Mouse (Mus musculus) v-Abl transformed pro-B cells (cell line): ENCODE measurements at regions not wholly inside any gene's neighbourhood (a gene's known extent, or its start where the extent isn't known, plus 50 kb on each side); places are given as distances from the start of the nearest gene placed in this dataset.

Source experiments
- in situ Hi-C, 2 experiments: fragments of 400-800 bp; cut with MboI; formaldehyde crosslinking; loops; one replicate each; pipeline ENCODE4 v1.15.1; 2025; ENCODE audit not compliant: unreplicated experiment in 2 of 2

DNA sequence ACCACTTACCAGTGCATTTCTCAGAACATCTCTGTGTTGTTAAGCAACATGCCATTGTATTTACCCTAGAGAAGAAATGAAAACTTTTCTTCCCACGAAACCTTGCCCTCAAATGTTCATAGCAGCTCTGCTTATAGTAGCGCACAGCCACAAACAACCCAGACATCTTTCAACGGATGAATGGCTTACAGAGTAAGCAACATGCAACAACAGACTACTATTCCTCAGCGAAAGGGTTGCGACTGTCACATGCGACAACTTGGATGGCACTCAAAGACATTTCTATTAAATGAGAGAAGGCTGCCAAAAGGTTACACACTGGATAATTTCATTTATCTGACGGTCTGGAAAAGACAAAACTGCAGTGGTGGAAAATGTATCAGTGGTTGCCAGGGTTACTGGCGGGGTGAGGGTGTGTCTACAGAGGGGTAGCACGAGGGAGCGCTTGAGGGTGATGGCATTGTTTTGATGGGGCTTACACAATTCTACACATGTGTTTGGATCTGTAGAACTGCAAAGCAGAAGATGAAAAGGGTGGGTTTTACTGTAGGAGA, 101.0 kb upstream of the 1600014C23Rik start:
- in situ Hi-C loops = no loop called here

DNA sequence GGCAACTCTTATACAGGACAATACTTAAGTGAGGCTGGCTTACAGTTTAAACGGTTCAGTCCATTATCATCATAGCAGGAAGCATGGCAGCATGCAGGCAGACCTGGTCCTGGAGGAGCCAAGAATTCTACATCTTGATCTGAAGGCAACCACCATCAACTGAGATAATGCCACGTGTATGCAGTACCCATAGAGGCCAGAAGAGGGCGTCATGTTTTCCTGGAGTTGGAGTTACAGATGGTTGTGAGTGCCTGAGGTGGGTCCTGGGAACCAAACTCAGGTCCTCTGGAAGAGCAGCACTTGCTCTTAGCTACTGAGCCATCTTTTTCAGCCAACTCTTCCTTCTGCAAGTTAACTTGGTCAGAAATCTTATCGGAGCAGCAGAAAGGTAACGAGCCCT, 96.7 kb upstream of the 1600014C23Rik start:
- in situ Hi-C loops = no loop called here

DNA sequence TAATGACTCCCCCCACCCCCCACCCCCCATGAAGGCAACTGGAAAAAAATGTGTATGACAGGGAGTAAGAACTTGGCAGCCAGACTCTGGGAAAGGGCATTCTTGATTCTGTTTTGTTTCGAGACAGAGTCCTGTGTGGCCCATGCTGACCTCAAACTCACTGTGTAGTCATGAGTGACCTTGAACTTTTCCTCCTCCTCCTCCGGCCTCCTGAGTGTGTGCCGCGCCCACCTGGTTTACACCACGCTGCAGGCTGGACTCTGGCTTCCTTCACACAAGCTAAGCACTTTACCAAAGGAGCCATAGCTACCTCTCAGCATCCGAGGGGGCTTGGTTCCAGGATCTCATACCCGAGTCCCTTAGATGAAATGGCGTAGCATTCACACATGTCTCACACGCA, 95.9 kb upstream of the 1600014C23Rik start:
- in situ Hi-C loops = no loop called here

DNA sequence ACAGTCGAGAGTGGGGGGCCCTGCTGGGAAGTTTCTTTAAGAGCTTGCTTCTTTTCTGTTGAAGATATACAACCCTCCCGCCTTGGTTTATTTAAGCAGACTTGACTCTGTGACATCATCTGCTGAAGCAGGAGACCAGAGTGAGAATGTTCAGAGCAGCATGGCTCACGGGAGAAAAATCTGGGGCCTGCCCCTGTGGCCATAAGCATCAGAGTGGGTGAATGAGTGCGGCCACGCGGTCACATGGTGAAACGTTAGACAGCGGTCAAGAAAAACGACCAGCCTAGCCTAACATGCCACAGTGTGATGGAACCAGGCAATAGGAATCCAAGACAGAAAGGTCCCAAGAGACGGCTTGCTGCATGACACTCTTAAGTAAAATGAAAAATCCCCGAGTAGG, 95.2 kb upstream of the 1600014C23Rik start:
- in situ Hi-C loops = no loop called here

DNA sequence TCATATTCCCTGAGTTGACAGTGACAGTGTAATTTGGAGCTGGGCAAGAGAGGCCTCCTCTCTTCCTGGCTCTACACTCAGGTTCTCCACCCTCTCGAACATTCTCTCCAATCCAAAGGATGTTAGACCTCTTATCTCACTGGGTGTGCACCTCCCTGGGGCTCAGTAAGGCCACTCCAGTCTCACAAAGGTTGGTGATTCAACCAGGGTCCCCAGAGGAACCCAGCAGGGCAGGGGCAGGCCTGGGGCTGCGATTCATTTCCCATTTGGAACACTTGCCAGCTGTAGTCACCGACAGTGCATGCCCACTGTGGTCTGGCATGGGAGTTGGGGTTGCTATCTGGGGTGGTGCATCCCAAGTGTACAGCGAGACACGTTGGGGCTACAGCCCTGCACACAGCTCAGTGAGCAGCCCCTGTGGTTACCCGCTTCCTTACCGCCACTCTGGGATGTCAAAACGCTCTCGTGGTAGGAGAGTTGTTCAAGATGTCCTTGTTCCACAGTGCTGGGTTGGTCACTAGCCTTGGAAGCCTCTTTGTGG, 94.7 kb upstream of the 1600014C23Rik start:
- in situ Hi-C loops = no loop called here

DNA sequence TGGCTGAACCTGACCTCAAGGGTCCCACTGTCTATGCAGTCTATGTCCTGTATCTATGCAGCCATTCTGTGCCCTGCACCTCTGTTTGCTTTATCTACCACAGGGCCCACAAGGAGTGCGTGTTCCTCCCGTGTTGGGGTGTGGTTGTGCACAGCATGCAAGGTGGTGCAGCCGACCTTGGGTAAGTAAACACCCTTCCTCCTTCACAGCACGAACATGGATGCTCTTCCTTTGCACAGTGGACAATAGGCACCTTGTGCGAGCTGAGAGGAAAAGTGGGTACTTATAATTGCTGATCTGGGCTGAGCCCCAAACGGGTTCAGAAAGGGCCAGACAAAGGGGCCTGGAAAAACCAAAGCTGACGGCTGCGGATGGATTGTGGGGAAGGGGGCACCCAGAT, 91.3 kb upstream of the 1600014C23Rik start:
- in situ Hi-C loops = no loop called here

DNA sequence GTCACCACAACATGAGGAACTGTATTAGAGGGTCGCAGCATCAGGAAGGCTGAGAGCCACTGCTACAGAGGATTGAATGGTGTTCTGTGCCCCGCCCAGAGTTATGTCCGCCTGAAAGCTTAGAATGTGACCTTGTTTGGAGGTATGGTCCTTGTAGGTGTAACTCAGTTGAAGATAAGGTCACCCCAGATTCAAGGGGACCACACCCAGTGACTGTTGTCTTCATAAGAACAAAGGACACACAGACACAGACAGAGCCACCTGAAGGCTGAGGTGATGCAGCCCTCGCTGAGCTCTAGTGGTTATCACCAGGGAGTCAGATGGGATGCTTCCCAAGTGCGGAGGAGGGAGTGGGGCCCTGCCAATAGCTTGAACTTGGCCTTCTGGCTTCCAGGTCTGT, 89.9 kb upstream of the 1600014C23Rik start:
- in situ Hi-C loops = no loop called here

DNA sequence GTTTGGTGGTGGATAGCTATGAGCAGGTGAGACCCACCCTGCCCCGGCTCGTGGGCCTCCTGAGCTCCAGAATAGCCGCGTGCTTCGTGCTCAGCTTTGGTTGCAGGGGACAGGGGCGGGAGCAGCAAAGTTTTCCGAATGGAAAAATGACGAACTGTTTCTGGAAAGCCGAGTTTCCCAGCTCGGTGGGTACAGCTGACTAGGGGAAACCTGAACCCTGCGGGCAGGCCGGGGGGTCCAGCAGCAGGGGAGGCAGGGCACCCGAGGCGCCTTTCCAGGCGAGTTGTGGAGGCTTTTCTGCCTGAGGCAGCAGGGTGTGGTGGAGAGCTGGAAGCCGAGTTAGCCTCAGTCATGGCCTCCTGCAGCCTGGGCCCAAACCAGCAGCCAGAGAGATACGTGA, 88.8 kb upstream of the 1600014C23Rik start:
- in situ Hi-C loops = no loop called here

DNA sequence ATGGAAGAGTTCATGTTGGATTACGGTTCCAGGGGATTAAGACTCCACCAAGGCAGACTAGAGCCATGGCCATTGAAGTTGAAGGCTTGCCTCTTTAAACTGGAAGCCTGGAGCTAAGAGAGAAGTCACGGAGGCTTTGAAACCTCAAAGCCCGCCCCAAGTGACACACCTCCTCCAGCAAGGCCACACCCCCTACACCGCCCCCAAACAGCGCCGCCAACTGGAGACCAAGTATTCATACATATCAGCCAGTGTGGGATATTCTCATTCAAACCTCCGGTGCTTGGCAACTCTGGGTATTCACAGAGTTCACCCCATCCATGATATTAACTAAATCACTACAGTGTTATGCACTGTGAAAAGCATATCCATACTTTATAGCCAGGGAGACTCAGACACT, 87.7 kb upstream of the 1600014C23Rik start:
- in situ Hi-C loops = no loop called here

DNA sequence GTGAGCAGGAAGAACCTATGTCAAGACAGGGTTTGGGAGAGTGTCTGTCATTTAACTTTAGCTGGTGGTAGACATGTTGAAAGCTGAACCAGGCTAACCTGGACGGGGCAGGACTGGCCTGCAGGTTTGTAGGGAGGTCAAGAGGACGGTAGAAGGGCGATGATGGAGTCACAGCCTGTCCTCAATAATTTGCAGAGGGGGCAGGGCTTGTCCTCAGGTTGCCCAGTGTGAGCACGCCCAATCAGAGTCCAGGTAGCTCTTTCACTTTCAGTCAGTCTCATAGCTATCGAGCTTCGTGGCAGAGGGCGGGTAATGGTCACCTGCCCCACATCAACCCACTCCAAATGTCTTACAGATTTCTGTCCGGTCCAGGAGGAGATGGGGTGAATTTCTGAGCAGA, 85.5 kb upstream of the 1600014C23Rik start:
- in situ Hi-C loops = no loop called here

DNA sequence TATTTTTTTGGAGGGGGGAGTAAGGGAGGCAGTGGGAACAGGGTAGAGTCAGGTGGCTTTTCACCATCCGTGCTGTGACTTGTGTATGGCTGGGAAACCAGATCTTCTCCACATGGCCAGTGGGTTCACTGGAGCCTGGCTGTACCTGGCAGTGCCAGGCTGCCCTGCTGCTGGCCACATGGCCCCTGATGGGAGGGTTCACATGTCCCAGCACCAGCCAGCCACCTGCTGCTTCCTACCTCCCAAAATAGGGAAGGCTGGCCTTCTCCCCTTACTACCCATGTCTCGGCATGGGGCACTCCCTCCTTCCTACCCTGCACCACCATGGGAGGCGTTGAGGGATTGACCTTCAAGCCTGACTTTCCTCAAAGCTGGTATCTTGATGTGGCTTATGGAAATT, 82.9 kb upstream of the 1600014C23Rik start:
- in situ Hi-C loops = no loop called here

DNA sequence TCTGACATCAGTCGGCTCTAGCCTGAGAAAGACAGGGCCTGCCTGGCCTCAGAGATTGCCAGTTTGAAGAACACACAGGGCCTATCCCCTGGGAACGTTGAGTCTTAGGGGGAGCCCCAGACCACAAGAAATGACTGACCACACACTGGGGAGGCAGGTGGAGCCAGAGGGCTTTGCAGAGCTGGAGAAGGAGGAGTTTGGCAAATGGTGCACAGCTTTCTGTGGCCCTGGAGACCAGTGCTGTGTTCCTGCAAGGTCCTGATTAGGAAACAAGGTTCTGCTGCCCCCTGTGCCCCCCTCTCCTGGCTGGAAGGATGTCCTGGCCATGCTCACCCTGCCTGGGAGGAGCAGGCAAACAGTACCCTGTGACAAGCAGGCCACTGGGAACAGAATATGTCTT, 82.2 kb upstream of the 1600014C23Rik start:
- in situ Hi-C loops = no loop called here

DNA sequence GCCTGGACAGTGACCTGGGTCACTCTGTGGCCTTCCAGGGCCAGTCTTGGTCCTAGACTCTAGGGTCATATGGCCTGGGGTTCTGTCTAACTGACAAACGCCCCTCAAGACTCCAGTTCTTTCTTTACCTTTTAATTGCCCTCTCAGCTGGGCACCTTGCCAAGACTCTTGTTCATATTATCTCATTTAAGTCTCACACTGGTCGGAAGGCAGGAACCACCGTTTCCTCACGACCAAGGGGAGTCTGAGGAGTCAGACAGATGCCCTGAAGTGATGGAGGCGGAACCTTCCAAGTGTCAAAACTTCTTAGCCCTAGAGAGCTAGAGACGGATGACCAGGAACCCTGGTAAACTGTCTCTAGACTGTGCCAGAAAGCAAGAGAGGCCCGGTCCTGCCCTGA, 81.7 kb upstream of the 1600014C23Rik start:
- in situ Hi-C loops = no loop called here

DNA sequence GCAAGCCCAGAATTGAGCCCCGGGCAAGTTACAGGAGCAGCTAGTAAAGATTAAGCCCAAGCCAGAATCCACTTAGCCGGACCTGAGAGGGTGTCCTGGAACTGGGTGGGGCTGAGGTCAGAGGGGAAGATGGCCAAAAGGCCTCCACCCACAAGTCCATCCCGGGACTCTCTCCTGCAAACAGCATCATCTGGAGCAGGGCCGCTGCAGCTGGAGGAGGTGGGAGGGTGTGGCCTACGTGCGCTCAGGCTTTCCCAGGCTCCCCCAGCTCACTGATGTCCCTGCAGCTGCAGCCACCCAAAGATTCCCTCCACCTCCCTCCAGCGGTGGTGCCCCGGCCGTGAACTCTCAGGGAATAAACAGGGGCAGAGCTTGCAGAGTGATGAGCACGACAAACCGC, 80.9 kb upstream of the 1600014C23Rik start:
- in situ Hi-C loops = no loop called here

DNA sequence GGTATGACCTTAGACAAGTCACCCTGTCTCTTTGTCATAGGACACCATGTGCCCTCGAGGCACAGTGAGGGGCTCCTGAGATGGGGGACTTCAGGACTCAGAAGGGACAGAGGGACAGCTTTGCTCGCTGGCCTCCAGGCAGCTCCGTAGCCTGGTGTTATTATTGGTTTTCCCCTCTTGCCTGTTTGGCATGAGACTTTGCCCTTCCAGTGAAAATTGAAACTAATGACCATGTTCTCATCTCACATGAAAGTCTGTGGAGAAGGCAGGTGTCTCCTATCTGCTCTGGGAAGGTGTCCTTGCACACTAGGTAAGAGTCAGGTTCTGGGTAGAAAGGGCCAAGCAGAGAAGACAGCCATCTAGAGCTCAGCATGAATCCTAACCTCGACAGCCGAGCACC, 80.3 kb upstream of the 1600014C23Rik start:
- in situ Hi-C loops = no loop called here

DNA sequence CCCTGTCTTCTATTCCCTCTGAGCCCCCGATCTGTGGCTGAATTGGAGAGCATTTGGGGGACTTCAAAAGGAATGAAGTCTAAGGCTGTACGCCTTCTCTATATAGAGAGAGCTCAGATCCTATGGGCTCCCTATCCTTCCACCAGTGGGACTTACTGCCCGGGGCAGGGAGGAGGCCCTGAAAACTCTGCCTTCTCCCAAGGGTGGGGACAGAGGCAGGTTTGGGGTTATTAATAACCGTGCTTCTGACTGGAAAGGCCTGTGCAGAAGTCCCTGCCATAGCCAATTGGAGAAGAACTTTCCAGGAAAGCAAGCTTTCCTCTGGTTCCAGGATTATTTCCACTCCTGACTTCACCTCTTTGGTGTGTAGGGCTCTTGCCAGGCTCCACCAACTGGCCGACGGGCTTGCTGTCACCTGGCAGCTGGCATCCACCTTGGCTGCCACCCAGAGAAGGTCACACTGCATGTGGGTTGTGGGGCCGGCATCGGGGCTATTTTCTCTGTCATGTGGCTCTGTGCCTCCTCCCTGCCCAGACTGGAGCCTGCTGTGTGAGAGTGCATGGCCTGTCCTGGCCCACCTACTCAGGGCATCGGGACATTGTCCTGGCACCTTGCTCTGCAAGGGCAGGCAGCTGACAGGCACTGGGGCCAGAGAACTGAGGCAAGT, 78.8 kb upstream of the 1600014C23Rik start:
- in situ Hi-C loops = no loop called here

DNA sequence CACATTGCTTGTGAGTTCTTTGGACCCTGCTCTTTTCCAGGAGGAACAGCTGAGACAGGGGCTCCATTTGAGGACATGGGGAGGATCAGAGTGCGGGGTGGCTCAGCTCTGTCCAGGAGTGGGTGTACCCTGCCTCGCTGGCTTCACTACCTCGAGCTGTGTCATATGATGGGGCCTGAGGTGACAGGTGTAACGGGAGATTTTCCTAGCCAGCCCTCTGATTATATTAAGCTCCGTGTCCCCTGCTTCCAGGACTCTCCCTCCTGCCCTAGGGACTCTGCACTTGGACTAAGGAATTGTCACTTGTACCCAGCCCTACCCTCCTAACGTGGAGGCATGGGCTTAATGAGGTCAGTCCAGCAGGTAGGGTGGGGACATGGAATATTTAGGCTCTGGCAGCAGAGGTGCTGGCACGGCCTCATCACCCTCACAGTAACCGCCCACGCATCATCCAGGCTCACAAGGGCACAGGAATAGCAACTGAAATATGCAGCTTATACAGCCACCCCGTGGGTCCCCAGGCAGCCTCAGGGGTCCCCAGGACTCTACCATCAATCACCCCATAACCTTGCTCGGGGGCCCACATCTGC, 78.1 kb upstream of the 1600014C23Rik start:
- in situ Hi-C loops = no loop called here

DNA sequence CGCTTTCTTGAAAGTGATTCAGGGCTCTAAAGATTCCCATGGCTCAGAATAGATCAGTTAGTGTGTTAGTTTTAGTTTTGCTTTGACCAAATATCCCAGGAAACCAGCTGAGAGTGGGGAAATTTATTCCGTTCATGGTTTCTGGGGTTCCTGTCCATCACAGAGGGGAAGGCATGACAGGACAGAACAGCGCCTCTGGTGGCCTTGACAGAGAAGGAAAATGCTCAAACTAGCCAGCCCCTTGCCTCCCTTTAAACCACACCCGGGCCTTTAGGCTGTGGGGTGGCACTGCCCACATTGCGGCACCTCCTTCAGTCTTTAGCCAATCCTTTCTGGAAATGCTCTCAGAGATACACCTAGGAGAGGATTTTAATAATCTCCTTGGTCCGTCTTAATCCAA, 76.1 kb upstream of the 1600014C23Rik start:
- in situ Hi-C loops = no loop called here

DNA sequence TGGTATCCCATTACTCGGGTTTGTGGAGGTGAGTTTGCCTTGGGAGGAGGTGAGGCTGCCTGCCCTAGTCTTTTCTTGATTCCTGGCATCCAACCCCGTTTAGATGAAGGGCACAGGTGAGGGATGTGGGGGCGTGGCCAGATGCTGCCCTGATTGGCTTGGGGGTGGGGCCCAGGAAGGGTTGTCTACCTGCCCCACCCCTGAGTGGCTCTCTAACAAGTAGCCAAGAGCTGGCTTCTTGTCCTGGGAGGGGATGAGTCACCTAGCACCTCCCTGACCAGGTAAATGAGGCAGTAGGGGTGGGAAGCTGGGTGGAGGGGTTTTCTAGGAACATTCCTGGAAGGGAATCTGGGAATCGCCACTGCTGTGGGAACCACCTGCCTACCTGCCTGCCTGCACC, 74.7 kb upstream of the 1600014C23Rik start:
- in situ Hi-C loops = no loop called here

DNA sequence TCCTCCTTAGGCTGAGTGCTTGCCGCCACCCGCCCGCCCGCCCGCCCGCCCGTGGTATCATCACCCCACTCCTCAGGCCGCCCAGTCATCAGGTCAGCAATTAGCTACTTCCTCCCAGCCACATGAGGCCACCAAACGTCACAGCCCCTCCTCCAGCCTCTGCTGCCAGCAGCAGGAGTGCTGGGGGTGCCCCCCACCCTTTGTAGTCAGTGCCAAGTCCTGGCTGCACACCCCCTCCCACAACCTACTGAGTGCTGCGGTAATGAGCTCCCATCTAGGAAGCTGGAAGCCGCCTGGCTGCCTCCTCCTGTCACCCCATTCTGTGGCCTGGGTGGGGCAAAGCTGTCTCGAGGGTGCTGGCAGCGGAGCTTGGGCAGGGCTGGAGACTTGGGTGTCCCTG, 73.8 kb upstream of the 1600014C23Rik start:
- in situ Hi-C loops = no loop called here

DNA sequence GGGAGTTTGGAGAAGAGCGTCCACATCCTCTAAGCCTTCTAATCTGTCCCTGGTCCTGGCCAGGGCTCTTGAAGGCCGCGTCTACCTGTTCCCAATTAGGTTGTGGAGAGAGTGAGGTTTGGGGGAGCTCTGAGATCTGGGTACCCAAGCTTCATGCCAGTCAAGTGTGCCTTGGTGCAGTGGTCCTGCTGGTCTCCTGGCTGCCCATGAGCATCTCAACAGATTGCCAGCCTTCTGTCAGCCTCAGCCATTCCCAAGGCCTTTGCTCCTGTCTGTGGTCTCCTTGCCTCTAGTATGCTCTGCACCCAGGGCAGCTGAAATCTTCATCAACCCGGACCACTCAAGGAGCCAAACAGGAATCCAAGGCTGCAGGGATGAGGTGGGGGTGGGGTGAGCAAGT, 73.2 kb upstream of the 1600014C23Rik start:
- in situ Hi-C loops = no loop called here

DNA sequence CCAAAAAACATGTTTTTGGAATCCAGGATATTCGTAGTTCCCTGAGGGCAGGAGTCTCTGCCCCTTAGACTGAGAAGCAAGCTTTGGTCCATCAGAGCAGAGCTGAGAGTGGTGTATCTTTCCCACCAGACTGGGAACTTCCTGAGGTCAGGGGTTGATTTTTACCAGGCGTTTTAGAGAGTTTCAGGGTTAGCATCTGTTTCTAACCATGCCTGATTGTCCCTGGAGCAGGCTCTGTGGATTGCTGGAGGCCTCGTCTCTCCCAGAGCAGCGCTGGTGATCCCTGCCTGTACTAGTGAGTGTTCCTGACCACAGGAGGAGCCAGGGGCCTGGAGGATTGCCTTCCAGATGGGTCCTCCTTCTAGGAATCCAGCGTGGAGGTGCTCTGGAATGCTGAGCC, 72.8 kb upstream of the 1600014C23Rik start:
- in situ Hi-C loops = no loop called here
